Mouse (Mus musculus): ENCODE measurements around the gene Ces1f.
"Not testable (repeated sequence)": the region's sequence is repeated elsewhere in the genome, so short reads cannot be mapped to it uniquely, and the experiment has no call there.

- TF ChIP-seq MAX (IDR thresholded peaks at IDR 0.05); USF1 (IDR thresholded peaks at IDR 0.05; ENCODE audit: low read depth); CTCF (IDR thresholded peaks at IDR 0.05; ENCODE audit: control insufficient read depth, insufficient read depth, insufficient read length); FOSL1 (IDR thresholded peaks at IDR 0.05; ENCODE audit: insufficient read depth, low read length, poor library complexity, severe bottlenecking): not testable (repeated sequence)
These were observed 53.1 kb downstream of the Ces1f start for GRCm38 (mm10) chr8:93226471-93226870.
